Mouse (Mus musculus) testis, adult 10 weeks (tissue): ENCODE measurements around the gene Fscn2. TPM values are rescaled to one million over a fixed set of nuclear protein-coding genes. Genes with fewer than 3 reads are reported as not detected.

Experiments used
- polyA plus RNA-seq: library from polyadenylated mRNA; stranded (reverse); fragments of 350-450 nt; fragmentation: Illumina TruSeq; extraction: RNeasy Lipid Tissue Mini Kit (QIAGEN cat#74804); gene quantifications from one replicate; pipeline ENCODE4 v1.2.3, GENCODE M21; 2014; ENCODE audit warnings: low read depth, low replicate concordance

The Fscn2 gene
- polyA plus RNA-seq, result not detected

DNA sequence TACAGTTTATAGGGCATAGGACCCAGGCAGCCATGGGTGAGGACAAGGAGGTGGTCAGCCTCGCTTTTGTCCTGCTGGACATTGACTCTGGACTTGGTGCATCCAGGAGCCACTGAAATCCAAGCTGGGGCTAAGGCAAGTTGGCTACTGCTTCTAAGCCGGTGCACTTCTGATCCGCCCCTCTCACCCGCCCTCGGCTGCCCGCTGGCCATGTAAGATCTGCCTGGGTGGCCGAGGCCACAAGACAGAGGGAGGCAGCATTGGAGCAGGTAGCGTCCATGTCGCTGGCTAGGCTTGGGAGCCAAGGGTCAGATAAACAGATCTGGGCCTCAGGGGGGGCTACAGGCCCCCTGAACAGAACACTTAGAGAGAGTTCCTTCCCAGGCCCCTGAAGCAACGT is at the start of gene Fscn2:
TSS of gene Fscn2 (plus strand) at position 240 of the 400 bp plus-strand sequence.

DNA sequence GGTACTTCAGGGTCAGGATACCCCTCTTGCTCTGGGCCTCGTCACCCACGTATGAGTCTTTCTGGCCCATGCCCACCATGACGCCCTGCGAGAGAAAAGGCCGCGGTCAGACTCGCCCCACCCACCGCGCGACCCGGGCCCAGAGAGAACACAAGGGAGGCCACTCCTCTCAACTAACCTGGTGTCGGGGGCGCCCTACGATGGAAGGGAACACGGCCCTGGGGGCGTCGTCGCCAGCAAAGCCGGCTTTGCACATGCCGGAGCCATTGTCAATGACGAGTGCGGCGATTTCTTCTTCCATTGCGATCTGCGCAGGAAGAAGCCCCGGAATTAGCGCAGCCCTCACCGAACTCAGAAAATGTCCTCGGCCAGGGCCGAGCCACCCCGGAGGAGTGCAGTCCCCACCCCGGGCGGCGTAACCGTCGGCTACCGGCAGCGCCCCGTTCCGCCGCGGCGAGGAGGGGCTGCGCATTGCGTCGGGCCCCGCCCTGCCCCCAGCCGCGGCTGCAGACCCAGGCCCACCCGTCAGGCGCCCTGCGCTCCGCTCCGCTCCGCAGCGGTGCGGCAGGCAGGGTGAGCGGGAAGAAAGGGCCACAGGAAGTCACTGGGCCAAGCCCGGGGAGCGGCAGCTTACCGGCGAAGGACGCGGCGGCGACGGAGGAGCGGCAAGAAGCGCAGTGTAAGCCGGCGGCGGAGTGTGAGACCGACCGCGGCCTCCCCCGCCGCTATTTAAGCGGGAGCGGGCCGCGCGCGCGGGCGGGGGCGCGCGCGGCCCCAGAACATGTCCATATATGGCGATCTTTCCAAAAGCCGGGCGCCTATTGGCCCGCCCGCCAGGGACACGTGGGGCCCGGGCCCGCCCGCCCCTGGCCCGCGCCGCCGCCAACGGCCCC is 13.3 kb upstream of the Fscn2 start, which contains the start of gene Actg1:
TSS of gene Actg1 (minus strand) at position 752 of the 893 bp plus-strand sequence.

DNA sequence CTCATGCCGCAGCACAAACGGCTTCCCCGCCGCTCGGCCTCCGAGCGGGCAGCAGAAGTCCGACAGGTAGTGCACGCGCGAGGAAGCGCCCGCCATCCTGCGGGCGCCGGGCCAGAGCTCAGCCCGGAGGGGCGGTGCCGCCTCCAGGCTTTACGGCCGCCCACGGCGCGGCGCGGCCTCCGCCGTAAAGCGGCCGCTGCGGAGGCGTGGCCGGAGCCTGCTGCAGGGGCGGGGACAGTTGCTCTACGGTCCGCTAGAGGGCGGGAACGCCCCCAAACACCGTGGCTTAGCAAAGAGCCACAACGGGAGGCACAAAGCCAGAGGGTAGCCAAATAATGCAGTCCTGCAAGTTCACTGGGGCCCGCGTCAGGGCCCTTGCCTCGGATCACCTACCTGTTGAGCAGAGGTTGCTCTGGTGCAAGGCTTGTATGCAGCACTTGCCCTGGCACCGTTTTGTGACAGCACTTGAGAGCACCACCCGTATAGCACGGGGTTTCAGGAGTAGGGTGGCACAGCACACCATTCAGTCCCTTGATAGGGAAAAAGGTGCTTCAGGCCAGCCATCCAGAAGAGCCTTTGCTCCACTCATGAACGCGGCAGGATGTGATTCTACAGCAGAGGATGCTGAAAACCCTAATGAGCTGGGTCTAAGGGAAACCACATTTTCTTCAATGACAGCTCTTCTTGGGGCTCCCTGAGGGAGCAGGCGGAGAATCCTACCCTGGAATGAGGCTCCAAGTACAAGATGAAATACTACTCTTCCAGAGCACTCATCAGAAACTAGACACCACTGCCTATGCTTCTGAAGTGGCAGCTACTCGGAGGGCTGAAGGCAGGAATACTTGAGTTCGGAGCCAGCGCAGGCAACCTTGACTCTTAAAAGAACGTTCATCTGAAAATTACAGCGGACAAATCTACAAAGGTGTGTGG is 17.5 kb downstream of the Fscn2 start, which contains the start of gene Faap100:
TSS of gene Faap100 (minus strand) at position 154 of the 930 bp plus-strand sequence.

Other genes with a start within 250 kb of the Fscn2 start
- 1.5 TPM for gene Slc38a10, start 210.2 kb upstream of the Fscn2 start, polyA plus RNA-seq
- 0.41 TPM for gene Bahcc1, start 128.6 kb upstream of the Fscn2 start, polyA plus RNA-seq
- gene Actg1, start 13.0 kb upstream of the Fscn2 start, polyA plus RNA-seq, result 418 TPM
- gene Faap100, start 17.2 kb downstream of the Fscn2 start, polyA plus RNA-seq, result 0.15 TPM
- gene Nploc4, start 76.2 kb downstream of the Fscn2 start, polyA plus RNA-seq, result 35.9 TPM
- gene Tspan10, start 81.1 kb downstream of the Fscn2 start, polyA plus RNA-seq, result not detected
- gene Pde6g, start 92.0 kb downstream of the Fscn2 start, polyA plus RNA-seq, result 0.14 TPM
- not detected for gene Oxld1, start 96.5 kb downstream of the Fscn2 start, polyA plus RNA-seq
- gene Ccdc137, start 96.6 kb downstream of the Fscn2 start, polyA plus RNA-seq, result 6.0 TPM
- 10.9 TPM for gene Arl16, start 106.1 kb downstream of the Fscn2 start, polyA plus RNA-seq
- gene Mrpl12, start 123.1 kb downstream of the Fscn2 start, polyA plus RNA-seq, result 3.0 TPM
- gene Slc25a10, start 130.3 kb downstream of the Fscn2 start, polyA plus RNA-seq, result 0.31 TPM
- gene Gcgr, start 169.2 kb downstream of the Fscn2 start, polyA plus RNA-seq, result not detected
- 3.2 TPM for gene Mcrip1, start 188.2 kb downstream of the Fscn2 start, polyA plus RNA-seq
- 2.5 TPM for gene Ppp1r27, start 189.6 kb downstream of the Fscn2 start, polyA plus RNA-seq
- gene P4hb, start 211.7 kb downstream of the Fscn2 start, polyA plus RNA-seq, result 41.5 TPM
- gene Arhgdia, start 220.1 kb downstream of the Fscn2 start, polyA plus RNA-seq, result 5.0 TPM
- gene Alyref, start 236.8 kb downstream of the Fscn2 start, polyA plus RNA-seq, result 15.0 TPM
- 9.5 TPM for gene Anapc11, start 236.9 kb downstream of the Fscn2 start, polyA plus RNA-seq
- gene Npb, start 246.9 kb downstream of the Fscn2 start, polyA plus RNA-seq, result not detected